Mouse (Mus musculus) hindbrain, embryonic 15.5 days (tissue): ENCODE data around the gene Art2b. TPM values are rescaled to one million over a fixed set of nuclear protein-coding genes. Genes with fewer than 3 reads are reported as not detected.
"Not testable (repeated sequence)": the region's sequence is repeated elsewhere in the genome, so short reads cannot be mapped to it uniquely, and the experiment has no call there.

Source experiments
- ATAC-seq: fragments of 200-750 bp; cut with Nextera tagmentation; 2 replicates; pipeline ENCODE4 v1.8.0; 2017; ENCODE audit warnings: low read depth, moderate number of reproducible peaks, moderate TSS enrichment; ENCODE audit not compliant: low FRiP score
- H3K27ac ChIP-seq: fragments of 300-500 bp; sonication (generic); replicated peaks from 2 replicates; pipeline ENCODE4 v1.5.1; 2015; ENCODE audit warnings: mild to moderate bottlenecking, inconsistent platforms
- H3K27me3 ChIP-seq: fragments of 300-500 bp; sonication (generic); 2 replicates; pipeline ENCODE4 v1.6.1; 2015; ENCODE audit warnings: control low read depth, inconsistent platforms
- H3K36me3 ChIP-seq: fragments of 300-500 bp; sonication (generic); 2 replicates; pipeline ENCODE4 v1.6.1; 2015; ENCODE audit warnings: control low read depth, inconsistent platforms
- H3K4me1 ChIP-seq: fragments of 300-500 bp; sonication (generic); replicated peaks from 2 replicates; pipeline ENCODE4 v1.6.1; 2015; ENCODE audit warnings: control low read depth, inconsistent platforms
- H3K4me2 ChIP-seq: fragments of 300-500 bp; sonication (generic); 2 replicates; pipeline ENCODE4 v1.6.1; 2015; ENCODE audit warnings: moderate library complexity, mild to moderate bottlenecking, inconsistent platforms
- H3K4me3 ChIP-seq: fragments of 300-500 bp; sonication (generic); 2 replicates; pipeline ENCODE4 v1.5.1; 2015; ENCODE audit warnings: mild to moderate bottlenecking, inconsistent platforms
- H3K9ac ChIP-seq: fragments of 300-500 bp; sonication (generic); 2 replicates; pipeline ENCODE4 v1.6.1; 2015; ENCODE audit warnings: inconsistent platforms
- H3K9me3 ChIP-seq: fragments of 300-500 bp; sonication (generic); 2 replicates; pipeline ENCODE4 v1.6.1; 2016; ENCODE audit warnings: control low read depth, inconsistent platforms
- WGBS: fragments of 180-500 bp; shearing (Covaris S2); methylation state at CpG from one replicate; pipeline ENCODE4 v1.1.7; 2015; 5-methylcytosine and 5-hydroxymethylcytosine counted together
- polyA plus RNA-seq: library from polyadenylated mRNA; unstranded; fragments of >200 nt; fragmentation: Nextera tagmentation; extraction: Ambion mirVana; gene quantifications from 2 replicates; pipeline ENCODE4 v1.2.1, GENCODE M21; 2015

The Art2b gene
- polyA plus RNA-seq, 1 experiment from 2014 or later: not detected

- not testable (repeated sequence) for H3K9ac ChIP-seq, H3K4me1 ChIP-seq, H3K4me3 ChIP-seq, H3K27ac ChIP-seq, H3K36me3 ChIP-seq, ATAC-seq, H3K27me3 ChIP-seq, H3K4me2 ChIP-seq, H3K9me3 ChIP-seq
- 93% methylated on average over 3 of the region's 3 CpGs for WGBS
These were observed 29.9 kb downstream of the Art2b start for GRCm38 (mm10) chr7:101555473-101555872.

GRCm38 (mm10) chr7:101551530-101551929, 33.9 kb downstream of the Art2b start:
- Histone ChIP-seq H3K4me3 (no peak overlapping the region), H3K9me3 (no peaks in the 10 kb centered on the region), H3K4me1 (no peaks in the 10 kb centered on the region), H3K27ac (no peak overlapping the region), H3K9ac (no peak overlapping the region), H3K4me2 (no peak overlapping the region), H3K36me3 (no peaks in the 10 kb centered on the region), H3K27me3 (no peaks in the 10 kb centered on the region)
- ATAC-seq: no peak
- whole genome bisulfite sequencing: 100% methylated on average over 1 of the region's 1 CpGs

- H3K4me2 ChIP-seq: no peak overlapping the region
- no peaks in the 10 kb centered on the region for H3K36me3 ChIP-seq
- H3K9me3 ChIP-seq: no peaks in the 10 kb centered on the region
- 78% methylated on average over 7 of the region's 7 CpGs for WGBS
- no peak overlapping the region for H3K27ac ChIP-seq
- no peak overlapping the region for H3K4me3 ChIP-seq
- no peaks in the 10 kb centered on the region for H3K4me1 ChIP-seq
- no peak overlapping the region for H3K9ac ChIP-seq
- no peaks in the 10 kb centered on the region for H3K27me3 ChIP-seq
- ATAC-seq: no peak
These were observed 34.5 kb downstream of the Art2b start for GRCm38 (mm10) chr7:101550686-101551485.

- ATAC-seq: no peak
- H3K27me3 ChIP-seq: no peaks in the 10 kb centered on the region
- 84% methylated on average over 3 of the region's 3 CpGs for WGBS
These were observed 36.1 kb downstream of the Art2b start for GRCm38 (mm10) chr7:101549266-101549665.

GRCm38 (mm10) chr7:101547651-101548050, 37.7 kb downstream of the Art2b start:
- no peak overlapping the region for H3K27ac ChIP-seq
- no peak overlapping the region for H3K9ac ChIP-seq
- H3K9me3 ChIP-seq: no peaks in the 10 kb centered on the region
- H3K36me3 ChIP-seq: no peaks in the 10 kb centered on the region
- no peaks in the 10 kb centered on the region for H3K27me3 ChIP-seq
- ATAC-seq: no peak
- no peaks in the 10 kb centered on the region for H3K4me1 ChIP-seq
- H3K4me3 ChIP-seq: no peak overlapping the region
- 86% methylated on average over 3 of the region's 3 CpGs for WGBS
- no peak overlapping the region for H3K4me2 ChIP-seq

More at GRCm38 (mm10) chr7:101549266-101549665, 36.1 kb downstream of the Art2b start:
- Histone ChIP-seq H3K4me3 (no peak overlapping the region), H3K36me3 (no peaks in the 10 kb centered on the region), H3K4me1 (no peaks in the 10 kb centered on the region), H3K4me2 (no peak overlapping the region), H3K9ac (no peak overlapping the region), H3K27ac (no peak overlapping the region), H3K9me3 (no peaks in the 10 kb centered on the region)

- Histone ChIP-seq H3K9ac (no peak overlapping the region), H3K9me3 (no peaks in the 10 kb centered on the region), H3K27me3 (no peaks in the 10 kb centered on the region), H3K27ac (no peak overlapping the region), H3K36me3 (no peaks in the 10 kb centered on the region), H3K4me1 (no peaks in the 10 kb centered on the region), H3K4me3 (no peak overlapping the region), H3K4me2 (no peak overlapping the region)
- WGBS: 82% methylated on average over 10 of the region's 10 CpGs
- ATAC-seq: no peak
These were observed 43.7 kb downstream of the Art2b start for GRCm38 (mm10) chr7:101541734-101542133.

GRCm38 (mm10) chr7:101541132-101541531, 44.3 kb downstream of the Art2b start:
- ATAC-seq: peak; percentile 68; the same call in 1 of the 2 replicates
- H3K27ac ChIP-seq: no peak overlapping the region
- no peaks in the 10 kb centered on the region for H3K27me3 ChIP-seq
- no peak overlapping the region for H3K4me3 ChIP-seq
- H3K36me3 ChIP-seq: no peaks in the 10 kb centered on the region
- no peak overlapping the region for H3K9ac ChIP-seq
- H3K4me2 ChIP-seq: 0 out of 2 replicates have a peak overlapping the region, but pooled peaks have one; percentile 19
- H3K4me1 ChIP-seq: no peaks in the 10 kb centered on the region
- WGBS: 8% methylated on average over 11 of the region's 11 CpGs
- H3K9me3 ChIP-seq: no peaks in the 10 kb centered on the region

GRCm38 (mm10) chr7:101540684-101541083, 44.7 kb downstream of the Art2b start:
- Histone ChIP-seq H3K9me3 (no peaks in the 10 kb centered on the region), H3K36me3 (no peaks in the 10 kb centered on the region), H3K4me3 (no peak overlapping the region), H3K9ac (no peak overlapping the region), H3K4me1 (0 out of 2 replicates have a peak, but pooled peaks cover 1% of the 10 kb centered on the region), H3K27me3 (no peaks in the 10 kb centered on the region), H3K4me2 (no peak overlapping the region), H3K27ac (no peak overlapping the region)
- 75% methylated on average over 5 of the region's 5 CpGs for WGBS
- ATAC-seq: no peak

GRCm38 (mm10) chr7:101539774-101540173, 45.6 kb downstream of the Art2b start:
- 53% methylated on average over 9 of the region's 9 CpGs for WGBS
- H3K27me3 ChIP-seq: no peaks in the 10 kb centered on the region
- H3K4me3 ChIP-seq: no peak overlapping the region
- H3K27ac ChIP-seq: no peak overlapping the region
- H3K36me3 ChIP-seq: no peaks in the 10 kb centered on the region
- no peak overlapping the region for H3K9ac ChIP-seq
- H3K4me2 ChIP-seq: no peak overlapping the region
- H3K4me1 ChIP-seq: peaks cover 9% of the 10 kb centered on the region; the same call in 1 of the 2 replicates
- no peaks in the 10 kb centered on the region for H3K9me3 ChIP-seq
- ATAC-seq: no peak

- H3K9ac ChIP-seq: no peak overlapping the region
- H3K4me1 ChIP-seq: peaks cover 21% of the 10 kb centered on the region; the same call in 1 of the 2 replicates
- ATAC-seq: no peak
- H3K4me3 ChIP-seq: no peak overlapping the region
- H3K27me3 ChIP-seq: no peaks in the 10 kb centered on the region
- no peaks in the 10 kb centered on the region for H3K36me3 ChIP-seq
- 59% methylated on average over 14 of the region's 14 CpGs for WGBS
- no peak overlapping the region for H3K4me2 ChIP-seq
- H3K27ac ChIP-seq: no peak overlapping the region
- no peaks in the 10 kb centered on the region for H3K9me3 ChIP-seq
These were observed 47.1 kb downstream of the Art2b start for GRCm38 (mm10) chr7:101538141-101538933.

GRCm38 (mm10) chr7:101537541-101537940, 47.9 kb downstream of the Art2b start:
- no peak for ATAC-seq
- H3K4me1 ChIP-seq: peaks cover 23% of the 10 kb centered on the region; the same call in 1 of the 2 replicates
- H3K27me3 ChIP-seq: no peaks in the 10 kb centered on the region
- 49% methylated on average over 8 of the region's 8 CpGs for WGBS
- no peak overlapping the region for H3K27ac ChIP-seq
- H3K9ac ChIP-seq: no peak overlapping the region
- H3K36me3 ChIP-seq: no peaks in the 10 kb centered on the region
- H3K4me3 ChIP-seq: no peak overlapping the region
- no peak overlapping the region for H3K4me2 ChIP-seq
- H3K9me3 ChIP-seq: no peaks in the 10 kb centered on the region

- no peak overlapping the region for H3K9ac ChIP-seq
- ATAC-seq: no peak
- H3K9me3 ChIP-seq: no peaks in the 10 kb centered on the region
- no peaks in the 10 kb centered on the region for H3K27me3 ChIP-seq
- WGBS: 63% methylated on average over 5 of the region's 5 CpGs
- no peak overlapping the region for H3K4me2 ChIP-seq
- no peaks in the 10 kb centered on the region for H3K36me3 ChIP-seq
- H3K4me3 ChIP-seq: no peak overlapping the region
- H3K4me1 ChIP-seq: peaks cover 23% of the 10 kb centered on the region; the same call in 1 of the 2 replicates
- no peak overlapping the region for H3K27ac ChIP-seq
These were observed 49.9 kb downstream of the Art2b start for GRCm38 (mm10) chr7:101535517-101535916.
